ENCODE assay signal across 9 mouse cellular contexts in genomic region chr6:136861020-136861419, GRCm38 (mm10). TPM values are rescaled to one million over a fixed set of nuclear protein-coding genes. Genes with fewer than 3 reads are reported as not detected.
A peak's percentile ranks its signal among the peaks of the same experiment; 100 is the strongest.
DNase-seq lines count a peak whose midpoint lies in the region; ATAC-seq and TF ChIP-seq lines count a peak whose summit lies in the region.
"Had no signal": no experiment of that assay in that cellular context is flagged by ENCODE, and none has a peak within 500 bp of the region (broad histone marks: within the 10 kb centered on the region; RNA-seq: fewer than 3 reads in every experiment).

No protein-coding gene starts in this region.

- ATAC-seq in kidney, embryonic 16.5 days (ENCODE audit: low FRiP score, low TSS enrichment): peak; percentile 40; the same call in 1 of the 2 replicates
- no peak for ATAC-seq in liver, embryonic 16.5 days (ENCODE audit: low read depth)
- ATAC-seq in stomach, embryonic 15.5 days (ENCODE audit: insufficient read depth, low FRiP score, low read depth): no peak

- no peak overlapping the region for H3K4me3 ChIP-seq in kidney, embryonic 16.5 days (ENCODE audit: low read length)
- no peak overlapping the region for H3K4me3 ChIP-seq in E14TG2a.4 (replicated peaks; ENCODE audit: low read length)
- H3K4me3 ChIP-seq in liver, embryonic 16.5 days (ENCODE audit: low read depth, low read length): no peak overlapping the region
- no peak overlapping the region for H3K4me3 ChIP-seq in stomach, embryonic 15.5 days (replicated peaks)
- H3K4me3 ChIP-seq: embryonic facial prominence, embryonic 12.5 days had no signal

- no peaks in the 10 kb centered on the region for H3K27me3 ChIP-seq in kidney, embryonic 16.5 days (ENCODE audit: insufficient read depth, low read length)
- H3K27me3 ChIP-seq in E14TG2a.4 (ENCODE audit: insufficient read depth, low read length): peaks cover 14% of the 10 kb centered on the region; the same call in 1 of the 2 replicates
- no peaks in the 10 kb centered on the region for H3K27me3 ChIP-seq in liver, embryonic 16.5 days (ENCODE audit: control insufficient read depth, insufficient read depth, low read depth, low read length)
- no peaks in the 10 kb centered on the region for H3K27me3 ChIP-seq in stomach, embryonic 15.5 days (replicated peaks)
- H3K27me3 ChIP-seq: embryonic facial prominence, embryonic 12.5 days had no signal

- H3K4me1 ChIP-seq in kidney, embryonic 16.5 days (ENCODE audit: insufficient read depth, low read length): peaks cover 21% of the 10 kb centered on the region
- H3K4me1 ChIP-seq in E14TG2a.4 (replicated peaks; ENCODE audit: low read depth, low read length): peaks cover 12% of the 10 kb centered on the region
- peaks cover 24% of the 10 kb centered on the region for H3K4me1 ChIP-seq in liver, embryonic 16.5 days (ENCODE audit: control insufficient read depth, low read depth, low read length)
- H3K4me1 ChIP-seq in stomach, embryonic 15.5 days: peaks cover 14% of the 10 kb centered on the region

- WGBS in kidney, embryonic 16.5 days: 39% methylated on average over 9 of the region's 9 CpGs
- WGBS in liver, embryonic 16.5 days (ENCODE audit: insufficient replicate concordance): 42% methylated on average over 9 of the region's 9 CpGs
- 34% methylated on average over 9 of the region's 9 CpGs for WGBS in stomach, embryonic 15.5 days

- H3K4me2 ChIP-seq in kidney, embryonic 16.5 days (replicated peaks; ENCODE audit: low read depth, low read length): no peak overlapping the region
- H3K4me2 ChIP-seq in liver, embryonic 16.5 days (ENCODE audit: low read depth, low read length): no peak overlapping the region
- H3K4me2 ChIP-seq in stomach, embryonic 15.5 days: no peak overlapping the region
- H3K4me2 ChIP-seq: embryonic facial prominence, embryonic 12.5 days had no signal

- intact Hi-C loops in heart, postnatal 36 days (cut with DNase I): loop anchor here (1.0 to 10.0 kb wide), 4 partner anchors 59 to 334 kb away; no protein-coding TSS in a partner anchor

- H3K9ac ChIP-seq in kidney, embryonic 16.5 days (replicated peaks; ENCODE audit: low read length): no peak overlapping the region
- H3K9ac ChIP-seq in liver, embryonic 16.5 days (ENCODE audit: low read depth, low read length): peak overlapping the region; percentile 15; the same call in 1 of the 2 replicates
- H3K9ac ChIP-seq in stomach, embryonic 15.5 days: no peak overlapping the region
- H3K9ac ChIP-seq: embryonic facial prominence, embryonic 12.5 days had no signal

- no peak for DNase-seq in kidney, adult 8-10 months
- peak; percentile 51 for DNase-seq in c-Kit-positive CD71-positive TER-119-positive erythroid progenitor cells, embryonic 14.5 days (ENCODE audit: low spot score)
- DNase-seq in heart, postnatal 36 days: peak; percentile 25 to 35
- DNase-seq in gastrocnemius, postnatal 4 days (ENCODE audit: low spot score in 2 of 2): no peak

- no peak overlapping the region for H3K27ac ChIP-seq in kidney, embryonic 16.5 days (ENCODE audit: low read length)
- H3K27ac ChIP-seq in liver, embryonic 16.5 days (ENCODE audit: low read length): peak overlapping the region; percentile 24; the same call in 1 of the 2 replicates
- 0 out of 2 replicates have a peak overlapping the region, but pooled peaks have one; percentile 26 for H3K27ac ChIP-seq in stomach, embryonic 15.5 days
- H3K27ac ChIP-seq: embryonic facial prominence, embryonic 12.5 days had no signal

- TF ChIP-seq CTCF in E14TG2a.4 (conservative IDR thresholded peaks at IDR 0.05; ENCODE audit: low read length): peak; percentile 35

- H3K36me3 ChIP-seq in kidney, embryonic 16.5 days (ENCODE audit: insufficient read depth, low read length): no peaks in the 10 kb centered on the region
- no peaks in the 10 kb centered on the region for H3K36me3 ChIP-seq in E14TG2a.4 (ENCODE audit: insufficient read depth, low read length)
- H3K36me3 ChIP-seq in liver, embryonic 16.5 days (ENCODE audit: control insufficient read depth, insufficient read depth): no peaks in the 10 kb centered on the region
- H3K36me3 ChIP-seq in stomach, embryonic 15.5 days: no peaks in the 10 kb centered on the region
- H3K36me3 ChIP-seq: embryonic facial prominence, embryonic 12.5 days had no signal

- no peaks in the 10 kb centered on the region for H3K9me3 ChIP-seq in kidney, embryonic 16.5 days (ENCODE audit: low read length)
- H3K9me3 ChIP-seq in E14TG2a.4 (ENCODE audit: low read length): no peaks in the 10 kb centered on the region
- H3K9me3 ChIP-seq in liver, embryonic 16.5 days (replicated peaks; ENCODE audit: control insufficient read depth, low read length): no peaks in the 10 kb centered on the region
- no peaks in the 10 kb centered on the region for H3K9me3 ChIP-seq in stomach, embryonic 15.5 days
- H3K9me3 ChIP-seq: embryonic facial prominence, embryonic 12.5 days had no signal

RNA-seq across cellular contexts. Expression of gene Art4, which starts 3.5 kb away (rescaled TPM):
- polyA plus RNA-seq in kidney, embryonic 16.5 days (2015; fragmentation: Nextera tagmentation; extraction: Ambion mirVana): 5.6 and 6.4 TPM in 2 replicates
- total RNA-seq in heart, postnatal 36 days (2021): 10 to 100 TPM; 21.9 to 26.1 TPM
- 28.1 and 28.3 TPM in 2 replicates for polyA plus RNA-seq in liver, embryonic 16.5 days (2015; fragmentation: Nextera tagmentation; extraction: Ambion mirVana)
- 5.5 and 7.7 TPM in 2 replicates for polyA plus RNA-seq in stomach, embryonic 15.5 days (2015; fragmentation: Nextera tagmentation; extraction: Ambion mirVana)
- total RNA-seq in gastrocnemius, postnatal 4 days (2021): 1 to 10 TPM in 1 of 2 experiments, under 1 TPM in 1; 0.41 to 1.0 TPM

RNA-seq across cellular contexts. Expression of gene Mgp, which starts 14.6 kb away (rescaled TPM):
- 226 and 274 TPM in 2 replicates for polyA plus RNA-seq in kidney, embryonic 16.5 days (2015; fragmentation: Nextera tagmentation; extraction: Ambion mirVana)
- total RNA-seq in heart, postnatal 36 days (2021): 100 to 1,000 TPM; 344 to 476 TPM
- polyA plus RNA-seq in liver, embryonic 16.5 days (2015; fragmentation: Nextera tagmentation; extraction: Ambion mirVana): 3.3 and 4.8 TPM in 2 replicates
- polyA plus RNA-seq in stomach, embryonic 15.5 days (2015; fragmentation: Nextera tagmentation; extraction: Ambion mirVana): 150 and 225 TPM in 2 replicates
- total RNA-seq in gastrocnemius, postnatal 4 days (2021): 100 to 1,000 TPM in 1 of 2 experiments, 10 to 100 TPM in 1; 73.6 to 120 TPM

RNA-seq across cellular contexts. Expression of gene Smco3, which starts 25.8 kb away (rescaled TPM):
- 2.4 and 2.5 TPM in 2 replicates for polyA plus RNA-seq in kidney, embryonic 16.5 days (2015; fragmentation: Nextera tagmentation; extraction: Ambion mirVana)
- not detected for total RNA-seq in heart, postnatal 36 days (2021)
- polyA plus RNA-seq in liver, embryonic 16.5 days (2015; fragmentation: Nextera tagmentation; extraction: Ambion mirVana): not detected in 2 replicates
- 1.0 and 1.9 TPM in 2 replicates for polyA plus RNA-seq in stomach, embryonic 15.5 days (2015; fragmentation: Nextera tagmentation; extraction: Ambion mirVana)
- total RNA-seq in gastrocnemius, postnatal 4 days (2021): 1 to 10 TPM; 1.2 to 1.6 TPM

RNA-seq across cellular contexts. Expression of gene Wbp11, which starts 33.0 kb away (rescaled TPM):
- polyA plus RNA-seq in kidney, embryonic 16.5 days (2015; fragmentation: Nextera tagmentation; extraction: Ambion mirVana): 110 and 122 TPM in 2 replicates
- 10 to 100 TPM; 63.3 to 64.1 TPM for total RNA-seq in heart, postnatal 36 days (2021)
- polyA plus RNA-seq in liver, embryonic 16.5 days (2015; fragmentation: Nextera tagmentation; extraction: Ambion mirVana): 46.1 and 47.3 TPM in 2 replicates
- 83.7 and 93.7 TPM in 2 replicates for polyA plus RNA-seq in stomach, embryonic 15.5 days (2015; fragmentation: Nextera tagmentation; extraction: Ambion mirVana)
- 10 to 100 TPM; 83.7 to 86.2 TPM for total RNA-seq in gastrocnemius, postnatal 4 days (2021)

RNA-seq across cellular contexts. Expression of gene BC049715, which starts 33.6 kb away (rescaled TPM):
- 1.6 and 1.9 TPM in 2 replicates for polyA plus RNA-seq in kidney, embryonic 16.5 days (2015; fragmentation: Nextera tagmentation; extraction: Ambion mirVana)
- under 1 TPM; 0.27 to 0.36 TPM for total RNA-seq in heart, postnatal 36 days (2021)
- 0.59 and 0.98 TPM in 2 replicates for polyA plus RNA-seq in liver, embryonic 16.5 days (2015; fragmentation: Nextera tagmentation; extraction: Ambion mirVana)
- 1.2 and 1.5 TPM in 2 replicates for polyA plus RNA-seq in stomach, embryonic 15.5 days (2015; fragmentation: Nextera tagmentation; extraction: Ambion mirVana)
- total RNA-seq in gastrocnemius, postnatal 4 days (2021): under 1 TPM; 0.39 to 0.57 TPM

Comparison
In these comparisons a context has a peak if more than half of its experiments do, and no peak if none do; other contexts are left out.
1. DNase-seq: peak in c-Kit-positive CD71-positive TER-119-positive erythroid progenitor cells, embryonic 14.5 days (single experiment) and heart, postnatal 36 days (2 of 2); none in kidney, adult 8-10 months (0 of 2) and gastrocnemius, postnatal 4 days (0 of 2).
2. RNA of gene Mgp, which starts 14.6 kb away (polyA plus RNA-seq): 226 to 274 TPM in kidney, embryonic 16.5 days and 150 to 225 TPM in stomach, embryonic 15.5 days; 3.3 to 4.8 TPM in liver, embryonic 16.5 days; every median in the first group is over 10 times any median in the second.